Mouse (Mus musculus) intestine, embryonic 14.5 days (tissue): Measurements from ENCODE around the gene 1700010B08Rik. TPM values are rescaled to one million over a fixed set of nuclear protein-coding genes. Genes with fewer than 3 reads are reported as not detected.
"Not testable (repeated sequence)": the region's sequence is repeated elsewhere in the genome, so short reads cannot be mapped to it uniquely, and the experiment has no call there.

ENCODE experiments used
- ATAC-seq: fragments of 200-750 bp; cut with Nextera tagmentation; replicated peaks from 2 replicates; pipeline ENCODE4 v1.8.0; 2017; ENCODE audit warnings: low read depth, moderate number of reproducible peaks, moderate TSS enrichment, moderate library complexity; ENCODE audit not compliant: low FRiP score, low TSS enrichment
- DNase-seq: peaks from one replicate; pipeline ENCODE4 v3.0.0-alpha.2; 2018; ENCODE audit warnings: low spot score
- H3K27ac ChIP-seq: fragments of 300-500 bp; sonication (generic); 2 replicates; pipeline ENCODE4 v1.5.1; 2014; ENCODE audit warnings: low read depth, mild to moderate bottlenecking, control low read depth
- H3K27me3 ChIP-seq: fragments of 300-500 bp; sonication (generic); replicated peaks from 2 replicates; pipeline ENCODE4 v1.6.1; 2014; ENCODE audit warnings: low read length, control low read depth; ENCODE audit not compliant: control insufficient read depth, insufficient read depth
- H3K36me3 ChIP-seq: fragments of 300-500 bp; sonication (generic); 2 replicates; pipeline ENCODE4 v1.6.1; 2014; ENCODE audit warnings: low read length, control low read depth; ENCODE audit not compliant: control insufficient read depth, insufficient read depth
- H3K4me1 ChIP-seq: fragments of 300-500 bp; sonication (generic); replicated peaks from 2 replicates; pipeline ENCODE4 v1.6.1; 2014; ENCODE audit warnings: low read length, control low read depth, mixed read lengths; ENCODE audit not compliant: control insufficient read depth, insufficient read depth
- H3K4me2 ChIP-seq: fragments of 300-500 bp; sonication (generic); 2 replicates; pipeline ENCODE4 v1.6.1; 2014; ENCODE audit warnings: low read length
- H3K4me3 ChIP-seq: fragments of 300-500 bp; sonication (generic); 2 replicates; pipeline ENCODE4 v1.5.1; 2014; ENCODE audit warnings: low read depth, low read length, control low read depth, mixed read lengths
- H3K9ac ChIP-seq: fragments of 300-500 bp; sonication (generic); 2 replicates; pipeline ENCODE4 v1.6.1; 2014; ENCODE audit warnings: mild to moderate bottlenecking, low read length
- H3K9me3 ChIP-seq: fragments of 300-500 bp; sonication (generic); 2 replicates; pipeline ENCODE4 v1.6.1; 2016; ENCODE audit warnings: low read length, control low read depth; ENCODE audit not compliant: control insufficient read depth
- WGBS: fragments of 180-500 bp; shearing (Covaris S2); extraction: QIAGEN DNeasy Blood & Tissue Kit; methylation state at CpG from one replicate; pipeline ENCODE4 v1.1.7; 2014; 5-methylcytosine and 5-hydroxymethylcytosine counted together
- polyA plus RNA-seq: library from polyadenylated mRNA; unstranded; fragments of >200 nt; fragmentation: Nextera tagmentation; extraction: Ambion mirVana; gene quantifications from 2 replicates; pipeline ENCODE4 v1.2.1, GENCODE M21; 2014

Gene 1700010B08Rik
- polyA plus RNA-seq, 1 experiment from 2014 or later: not detected

GRCm38 (mm10) chr2:173689835-173690234 is 29.4 kb upstream of the 1700010B08Rik start:
- Histone ChIP-seq H3K4me3 (no peak overlapping the region), H3K4me1 (0 out of 2 replicates have a peak, but pooled peaks cover 2% of the 10 kb centered on the region), H3K36me3 (peaks cover 30% of the 10 kb centered on the region), H3K27me3 (no peaks in the 10 kb centered on the region), H3K4me2 (no peak overlapping the region), H3K9me3 (no peaks in the 10 kb centered on the region), H3K27ac (no peak overlapping the region), H3K9ac (no peak overlapping the region)
- ATAC-seq (no peak), DNase-seq (no peak)

DNA sequence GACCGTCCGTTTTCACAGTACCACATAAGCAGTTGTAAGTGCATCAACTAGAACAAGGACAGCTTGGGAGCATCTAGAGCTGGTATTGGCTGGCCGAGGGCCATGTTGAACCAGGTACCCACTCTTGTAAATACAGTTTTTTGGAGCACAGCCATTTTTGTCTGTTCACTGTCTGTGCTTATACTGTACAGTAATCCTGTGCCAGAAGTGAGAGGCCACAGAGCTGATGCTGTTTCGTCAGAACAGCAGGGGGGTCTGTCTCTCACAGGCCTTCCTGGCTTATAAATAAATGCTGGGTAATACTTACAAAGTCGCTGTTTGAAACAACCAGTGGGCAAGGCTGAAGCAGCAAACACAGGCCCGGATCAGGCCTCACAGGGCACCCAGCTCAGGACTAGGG is 27.5 kb upstream of the 1700010B08Rik start:
- DNase-seq (no peak), ATAC-seq (no peak)

DNA sequence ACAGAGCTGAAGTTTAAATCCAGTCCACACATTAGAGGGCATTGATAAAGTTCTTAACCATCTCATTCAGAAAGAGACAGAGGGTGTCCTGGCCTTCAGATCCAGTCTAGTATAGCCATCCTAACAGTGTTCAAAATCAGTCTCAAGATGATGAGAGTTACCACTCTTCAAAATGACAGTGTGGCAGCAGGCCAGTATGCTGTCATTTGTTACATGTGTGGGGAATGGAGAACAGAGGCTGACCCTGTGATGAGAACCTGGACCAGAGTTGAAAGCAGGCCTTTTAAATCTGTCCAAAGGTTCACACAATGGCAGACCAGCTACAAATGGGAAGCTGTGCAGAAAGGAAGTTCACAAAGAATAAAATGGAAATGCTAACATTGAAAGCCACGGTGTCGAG is 26.5 kb upstream of the 1700010B08Rik start:
- Histone ChIP-seq H3K27ac (no peak overlapping the region), H3K4me3 (no peak overlapping the region), H3K4me2 (no peak overlapping the region), H3K9me3 (no peaks in the 10 kb centered on the region), H3K27me3 (no peaks in the 10 kb centered on the region), H3K9ac (no peak overlapping the region), H3K4me1 (peaks cover 10% of the 10 kb centered on the region; the same call in 1 of the 2 replicates), H3K36me3 (peaks cover 59% of the 10 kb centered on the region)
- DNase-seq (no peak), ATAC-seq (no peak)
- WGBS: 76% methylated on average over 2 of the region's 2 CpGs

More for the DNA sequence above, 27.5 kb upstream of the 1700010B08Rik start:
- H3K9me3 ChIP-seq: no peaks in the 10 kb centered on the region
- H3K4me2 ChIP-seq: no peak overlapping the region
- H3K36me3 ChIP-seq: peaks cover 49% of the 10 kb centered on the region
- H3K4me3 ChIP-seq: no peak overlapping the region
- no peak overlapping the region for H3K27ac ChIP-seq
- WGBS: 69% methylated on average over 6 of the region's 6 CpGs
- no peak overlapping the region for H3K9ac ChIP-seq
- H3K4me1 ChIP-seq: peaks cover 9% of the 10 kb centered on the region; the same call in 1 of the 2 replicates
- H3K27me3 ChIP-seq: no peaks in the 10 kb centered on the region

DNA sequence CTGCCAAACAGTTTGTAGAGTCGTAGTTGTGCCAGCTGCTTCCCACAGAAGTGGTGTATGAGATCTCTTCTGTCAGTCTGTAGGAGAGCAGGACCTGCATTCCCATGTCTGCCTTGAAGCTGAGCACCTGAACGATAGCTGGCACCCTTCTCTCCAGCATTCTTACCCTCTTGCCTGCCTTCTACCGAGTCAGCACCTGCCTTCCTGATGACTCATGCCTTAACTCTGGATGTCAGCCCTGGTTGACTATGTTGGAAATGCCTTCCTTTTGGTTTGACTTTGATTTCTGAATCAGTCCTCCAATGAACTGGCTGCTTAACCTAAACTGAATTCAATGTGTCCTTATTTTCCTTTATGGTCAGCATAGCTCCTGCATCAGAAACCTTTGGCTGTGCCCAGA is 20.4 kb upstream of the 1700010B08Rik start:
- Histone ChIP-seq H3K4me1 (peaks cover 20% of the 10 kb centered on the region), H3K9me3 (no peaks in the 10 kb centered on the region), H3K4me3 (no peak overlapping the region), H3K27me3 (no peaks in the 10 kb centered on the region), H3K27ac (no peak overlapping the region), H3K4me2 (no peak overlapping the region), H3K9ac (no peak overlapping the region), H3K36me3 (peaks cover 76% of the 10 kb centered on the region)
- ATAC-seq (no peak), DNase-seq (no peak)
- WGBS: 81% methylated on average over 3 of the region's 3 CpGs

DNA sequence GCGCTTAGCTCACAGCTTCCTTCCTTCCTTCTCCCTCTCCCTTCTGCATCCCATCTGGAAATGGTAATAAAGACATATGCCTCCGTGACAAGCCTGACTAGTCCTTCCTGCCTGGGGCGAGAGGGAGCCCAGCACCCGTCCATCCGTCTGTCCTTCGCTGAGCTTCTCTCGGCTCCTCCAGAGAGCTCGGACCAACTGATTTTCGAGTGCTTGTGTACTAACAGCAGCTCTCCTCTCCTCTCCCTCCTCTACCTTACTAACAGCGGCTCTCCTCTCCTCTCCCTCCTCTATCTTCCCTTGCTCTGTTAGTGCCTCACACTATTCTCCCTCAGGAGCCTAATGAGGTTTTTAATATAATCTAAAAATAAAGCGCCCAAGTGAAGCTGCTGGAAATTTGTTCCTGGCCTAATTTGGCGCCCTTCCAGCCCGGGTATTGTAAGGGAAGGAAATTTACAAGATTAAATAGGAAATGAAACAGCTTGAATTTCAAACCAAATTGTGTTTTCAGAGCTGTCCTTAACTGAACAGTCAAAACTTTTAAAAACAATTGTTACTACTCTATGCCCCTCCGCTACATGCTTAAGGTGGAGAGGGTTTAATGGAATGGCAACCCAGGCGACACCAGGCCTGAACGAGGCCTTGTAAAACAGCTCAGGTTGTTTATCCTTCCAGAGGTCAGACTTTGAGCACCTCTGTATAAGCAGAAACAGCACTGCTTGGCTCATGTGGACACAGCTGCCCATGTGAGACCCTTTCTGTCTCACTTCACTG is 16.9 kb upstream of the 1700010B08Rik start:
- 43% methylated on average over 16 of the region's 16 CpGs for WGBS
- Histone ChIP-seq H3K4me1 (peaks cover 11% of the 10 kb centered on the region), H3K9me3 (no peaks in the 10 kb centered on the region), H3K27ac (no peak overlapping the region), H3K9ac (no peak overlapping the region), H3K4me2 (no peak overlapping the region), H3K36me3 (peaks cover 61% of the 10 kb centered on the region), H3K27me3 (no peaks in the 10 kb centered on the region), H3K4me3 (no peak overlapping the region)
- ATAC-seq (no peak), DNase-seq (no peak)

DNA sequence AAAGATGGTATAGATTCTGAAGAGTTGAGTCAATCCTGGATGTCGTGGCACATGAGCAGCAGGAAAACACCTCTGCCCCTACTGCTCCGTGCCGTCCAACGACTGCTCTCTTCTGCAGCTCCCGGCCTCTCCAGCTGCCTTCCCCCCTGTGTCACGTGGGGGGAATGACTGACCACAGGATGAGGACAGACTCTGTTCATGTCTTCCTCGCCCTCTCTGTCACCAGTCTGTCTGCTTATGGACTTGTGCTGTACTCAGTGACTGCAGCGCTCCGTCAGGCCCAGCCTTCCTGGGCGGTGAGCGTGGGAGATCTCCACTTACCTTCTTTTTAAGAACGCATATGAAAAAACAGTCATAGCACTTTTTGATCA is 16.4 kb upstream of the 1700010B08Rik start:
- no peak overlapping the region for H3K9ac ChIP-seq
- H3K9me3 ChIP-seq: no peaks in the 10 kb centered on the region
- no peak overlapping the region for H3K4me2 ChIP-seq
- no peaks in the 10 kb centered on the region for H3K27me3 ChIP-seq
- no peak overlapping the region for H3K4me3 ChIP-seq
- WGBS: 66% methylated on average over 12 of the region's 12 CpGs
- peaks cover 55% of the 10 kb centered on the region for H3K36me3 ChIP-seq
- H3K27ac ChIP-seq: no peak overlapping the region
- ATAC-seq (no peak), DNase-seq (no peak)
- peaks cover 11% of the 10 kb centered on the region for H3K4me1 ChIP-seq

DNA sequence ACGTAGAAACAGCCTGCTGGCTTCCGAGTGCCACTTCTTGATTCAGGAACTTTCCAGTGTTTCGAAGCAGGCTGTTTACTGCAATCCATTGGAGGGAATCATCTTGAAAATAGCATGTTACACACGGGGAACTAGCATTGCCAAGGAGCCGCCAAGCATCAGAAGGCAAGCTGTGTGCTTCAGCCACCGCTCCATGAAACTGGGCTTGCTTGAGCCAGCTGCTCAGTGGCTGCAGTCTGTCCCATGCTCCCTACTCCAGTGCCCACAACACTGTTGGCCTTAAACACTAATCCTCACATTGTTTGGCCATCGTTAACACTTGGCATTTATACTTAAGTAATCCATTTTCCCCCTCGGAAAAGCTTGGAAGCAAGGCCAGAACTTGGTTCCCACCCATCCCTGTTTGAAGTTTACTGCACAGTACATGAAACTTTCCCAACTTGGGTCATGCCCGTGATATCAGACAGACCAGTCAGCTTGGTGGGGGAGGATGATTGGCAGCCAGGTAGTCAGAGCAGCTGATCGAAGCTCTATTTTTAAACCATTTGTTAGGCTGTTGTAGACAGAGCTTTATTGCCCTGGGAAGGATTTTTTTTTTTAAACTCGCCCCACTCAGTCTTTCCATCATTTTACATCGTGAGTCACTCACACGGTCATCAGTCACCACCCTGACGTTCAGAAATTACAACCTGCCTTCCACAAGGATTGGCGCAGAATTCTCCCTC is 13.2 kb upstream of the 1700010B08Rik start:
- no peaks in the 10 kb centered on the region for H3K27me3 ChIP-seq
- no peak for DNase-seq
- no peak overlapping the region for H3K4me2 ChIP-seq
- H3K9ac ChIP-seq: no peak overlapping the region
- H3K4me3 ChIP-seq: no peak overlapping the region
- H3K9me3 ChIP-seq: no peaks in the 10 kb centered on the region
- no peak overlapping the region for H3K27ac ChIP-seq
- 83% methylated on average over 15 of the region's 15 CpGs for WGBS
- no peak for ATAC-seq
- H3K4me1 ChIP-seq: peaks cover 11% of the 10 kb centered on the region
- H3K36me3 ChIP-seq: peaks cover 35% of the 10 kb centered on the region

GRCm38 (mm10) chr2:173707626-173708025 is 11.6 kb upstream of the 1700010B08Rik start:
- not testable (repeated sequence) for H3K9ac ChIP-seq, H3K4me1 ChIP-seq, H3K27me3 ChIP-seq, H3K27ac ChIP-seq, ATAC-seq, DNase-seq, H3K9me3 ChIP-seq, H3K4me3 ChIP-seq, H3K4me2 ChIP-seq
- H3K36me3 ChIP-seq: peaks cover 28% of the 10 kb centered on the region
